Mouse (Mus musculus) CH12.LX (cell line): ENCODE measurements around the gene Cdyl2.

Source experiments
- CHD1 ChIP-seq: IDR thresholded peaks from 2 replicates; pipeline ENCODE4 v1.6.1; 2012; ENCODE audit warnings: low read depth, low read length, improper control_type of control experiment, inconsistent platforms
- CHD2 ChIP-seq: IDR thresholded peaks from 2 replicates; pipeline ENCODE4 v1.6.1; 2011; ENCODE audit warnings: low read length, improper control_type of control experiment
- CTCF ChIP-seq, 2 experiments: IDR thresholded peaks in 1 of 2; conservative IDR thresholded peaks in 1 of 2; 2 replicates each; pipeline ENCODE4 v1.5.1; 2011 to 2012; ENCODE audit warnings: low read depth in 2 of 2, low read length in 2 of 2, improper control_type of control experiment in 1 of 2, inconsistent platforms in 1 of 2, mild to moderate bottlenecking in 1 of 2, moderate library complexity in 1 of 2
- ELF1 ChIP-seq: IDR thresholded peaks from 2 replicates; pipeline ENCODE4 v1.6.1; 2014; ENCODE audit warnings: low read depth, mild to moderate bottlenecking, inconsistent platforms, low read length, improper control_type of control experiment
- KAT2A ChIP-seq: IDR thresholded peaks from 2 replicates; pipeline ENCODE4 v1.6.1; 2012; ENCODE audit warnings: low read length, improper control_type of control experiment, inconsistent platforms; ENCODE audit not compliant: insufficient replicate concordance
- MAZ ChIP-seq: IDR thresholded peaks from 2 replicates; pipeline ENCODE4 v1.6.1; 2012; ENCODE audit warnings: low read depth, mild to moderate bottlenecking, inconsistent platforms, low read length, improper control_type of control experiment, moderate library complexity
- NRF1 ChIP-seq: IDR thresholded peaks from 2 replicates; pipeline ENCODE4 v1.6.1; 2014; ENCODE audit warnings: low read depth, mild to moderate bottlenecking, inconsistent platforms, low read length, improper control_type of control experiment, moderate library complexity
- POLR2A ChIP-seq: IDR thresholded peaks from 2 replicates; pipeline ENCODE4 v1.6.1; 2011; ENCODE audit warnings: low read depth, mild to moderate bottlenecking, improper control_type of control experiment, low read length
- RAD21 ChIP-seq: IDR thresholded peaks from 2 replicates; pipeline ENCODE4 v1.6.1; 2011; ENCODE audit warnings: low read depth, mild to moderate bottlenecking, low read length, improper control_type of control experiment, moderate library complexity
- SIN3A ChIP-seq: IDR thresholded peaks from 2 replicates; pipeline ENCODE4 v1.6.1; 2012; ENCODE audit warnings: low read length, improper control_type of control experiment, inconsistent platforms
- ZMIZ1 ChIP-seq: IDR thresholded peaks from 2 replicates; pipeline ENCODE4 v1.6.1; 2012; ENCODE audit warnings: low read depth, mild to moderate bottlenecking, inconsistent platforms, low read length, improper control_type of control experiment

GRCm38 (mm10) chr8:116623591-116623990, 109.2 kb downstream of the Cdyl2 start:
- no peak for TF ChIP-seq POLR2A
- TF ChIP-seq CHD2, result no peak
- TF ChIP-seq CTCF (conservative IDR thresholded peaks at IDR 0.05 in 1 of 2, IDR thresholded peaks at IDR 0.05 in 1 of 2; ENCODE audit: low read depth in 2 of 2, low read length in 2 of 2), result no peak
- TF ChIP-seq MAZ, result no peak
- TF ChIP-seq ZMIZ1, result no peak
- no peak for TF ChIP-seq RAD21
- no peak for TF ChIP-seq KAT2A
- no peak for TF ChIP-seq NRF1
- no peak for TF ChIP-seq CHD1
- TF ChIP-seq SIN3A, result no peak
- no peak for TF ChIP-seq ELF1
